Mouse (Mus musculus) heart, embryonic 14.5 days (tissue): ENCODE data around the gene Rnf25. TPM values are rescaled to one million over a fixed set of nuclear protein-coding genes. Genes with fewer than 3 reads are reported as not detected.

Source experiments
- ATAC-seq: fragments of 200-750 bp; cut with Nextera tagmentation; 2 replicates; pipeline ENCODE4 v1.8.0; 2017; ENCODE audit warnings: low read depth, moderate TSS enrichment; ENCODE audit not compliant: insufficient number of reproducible peaks, insufficient read depth, low FRiP score
- H3K27ac ChIP-seq, 2 experiments: fragments of 200-500 bp in 1 of 2; fragments of 300-500 bp in 1 of 2; sonication (generic) in 1 of 2; replicated peaks in 1 of 2; 2 replicates each; pipeline ENCODE4 v1.5.1; 2012 to 2014; ENCODE audit warnings: low read depth in 2 of 2, low read length in 2 of 2, control low read depth in 1 of 2, mild to moderate bottlenecking in 1 of 2, mixed read lengths in 1 of 2; ENCODE audit not compliant: control insufficient read depth in 1 of 2, insufficient read depth in 1 of 2
- H3K27me3 ChIP-seq: fragments of 300-500 bp; sonication (generic); 2 replicates; pipeline ENCODE4 v1.6.1; 2014; ENCODE audit warnings: mild to moderate bottlenecking, low read length, control low read depth; ENCODE audit not compliant: control insufficient read depth, insufficient read depth
- H3K36me3 ChIP-seq: fragments of 300-500 bp; sonication (generic); 2 replicates; pipeline ENCODE4 v1.6.1; 2014; ENCODE audit warnings: mild to moderate bottlenecking, control low read depth, low read length, mixed read lengths; ENCODE audit not compliant: control insufficient read depth, insufficient read depth
- H3K4me1 ChIP-seq, 2 experiments: fragments of 200-500 bp in 1 of 2; fragments of 300-500 bp in 1 of 2; sonication (generic) in 1 of 2; 2 replicates each; pipeline ENCODE4 v1.6.1; 2012 to 2014; ENCODE audit warnings: low read length in 2 of 2, control low read depth in 1 of 2, mixed read lengths in 1 of 2; ENCODE audit not compliant: control insufficient read depth in 2 of 2, insufficient read depth in 2 of 2
- H3K4me2 ChIP-seq: fragments of 300-500 bp; sonication (generic); 2 replicates; pipeline ENCODE4 v1.6.1; 2014; ENCODE audit warnings: mild to moderate bottlenecking, low read length
- H3K4me3 ChIP-seq, 2 experiments: fragments of 200-500 bp in 1 of 2; fragments of 300-500 bp in 1 of 2; sonication (generic) in 1 of 2; 2 replicates each; pipeline ENCODE4 v1.5.1; 2012 to 2014; ENCODE audit warnings: low read length in 2 of 2, mild to moderate bottlenecking in 2 of 2, control low read depth in 1 of 2, low read depth in 1 of 2, moderate library complexity in 1 of 2; ENCODE audit not compliant: control insufficient read depth in 1 of 2, insufficient read depth in 1 of 2
- H3K9ac ChIP-seq: fragments of 300-500 bp; sonication (generic); 2 replicates; pipeline ENCODE4 v1.6.1; 2014; ENCODE audit warnings: mild to moderate bottlenecking, low read length
- H3K9me3 ChIP-seq: fragments of 300-500 bp; sonication (generic); 2 replicates; pipeline ENCODE4 v1.6.1; 2016; ENCODE audit warnings: low read length, control low read depth; ENCODE audit not compliant: control insufficient read depth
- WGBS: fragments of 180-500 bp; shearing (Covaris S2); extraction: QIAGEN DNeasy Blood & Tissue Kit; methylation state at CpG from one replicate; pipeline ENCODE4 v1.1.7; 2014; 5-methylcytosine and 5-hydroxymethylcytosine counted together
- polyA plus RNA-seq: library from polyadenylated mRNA; unstranded; fragments of >200 nt; fragmentation: Nextera tagmentation; extraction: Ambion mirVana; gene quantifications from 2 replicates; pipeline ENCODE4 v1.2.1, GENCODE M21; 2014

The Rnf25 gene
- polyA plus RNA-seq, 1 experiment from 2014 or later = 5.1 TPM

- ATAC-seq = 0 out of 2 replicates have a peak, but pooled peaks have one; percentile 16
- H3K4me1 ChIP-seq = peaks cover 0 to 12% of the 10 kb centered on the region in 2 experiments; a peak in 2 of 4 replicates
- peak overlapping the region; percentile 84 for H3K4me2 ChIP-seq
- no peaks in the 10 kb centered on the region for H3K9me3 ChIP-seq
- peaks cover 33% of the 10 kb centered on the region for H3K36me3 ChIP-seq
- no peaks in the 10 kb centered on the region for H3K27me3 ChIP-seq
- peak overlapping the region; percentile 87 for H3K9ac ChIP-seq
- H3K27ac ChIP-seq = peak overlapping the region; percentile 30 to 34; a peak in 2 of 4 replicates
- 9% methylated on average over 26 of the region's 26 CpGs for WGBS
- peak overlapping the region; percentile 78 to 86 for H3K4me3 ChIP-seq
Measured at GRCm38 (mm10) chr1:74600501-74601266, 513 bp downstream of the Rnf25 start.

- no peaks in the 10 kb centered on the region for H3K27me3 ChIP-seq
- no peak overlapping the region for H3K4me2 ChIP-seq
- no peak for ATAC-seq
- no peaks in the 10 kb centered on the region for H3K9me3 ChIP-seq
- H3K4me1 ChIP-seq = no peaks in the 10 kb centered on the region
- H3K9ac ChIP-seq = no peak overlapping the region
- 81% methylated on average over 8 of the region's 8 CpGs for WGBS
- H3K4me3 ChIP-seq = no peak overlapping the region
- no peak overlapping the region for H3K27ac ChIP-seq
- H3K36me3 ChIP-seq = peaks cover 88% of the 10 kb centered on the region
Measured at GRCm38 (mm10) chr1:74594434-74594833, 6.8 kb downstream of the Rnf25 start.

- ATAC-seq = peak; percentile 98
- H3K4me1 ChIP-seq = peaks cover 5 to 30% of the 10 kb centered on the region in 2 experiments; a peak in 3 of 4 replicates
- H3K4me3 ChIP-seq = peak within 1 kb of the TSS; percentile 90 to 96
- WGBS = under 1% methylated on average over 47 of the region's 48 CpGs
- H3K27me3 ChIP-seq = no peaks in the 10 kb centered on the region
- H3K27ac ChIP-seq = peak within 1 kb of the TSS; percentile 78 to 85
- H3K9ac ChIP-seq = peak within 1 kb of the TSS; percentile 84
- H3K4me2 ChIP-seq = peak within 1 kb of the TSS; percentile 94
- no peaks in the 10 kb centered on the region for H3K9me3 ChIP-seq
- H3K36me3 ChIP-seq = peaks cover 46% of the 10 kb centered on the region
Measured at GRCm38 (mm10) chr1:74587773-74588445, 13.3 kb downstream of the Rnf25 start, which contains the start of the genes Zfp142 and Bcs1l. Zfp142 (minus strand) TSS chr1:74588246. Bcs1l (plus strand) TSS chr1:74588289.

- peak overlapping the region; percentile 67 to 85 for H3K27ac ChIP-seq
- peaks cover 49% of the 10 kb centered on the region for H3K36me3 ChIP-seq
- peak overlapping the region; percentile 94 for H3K4me2 ChIP-seq
- peak overlapping the region; percentile 84 for H3K9ac ChIP-seq
- no peaks in the 10 kb centered on the region for H3K9me3 ChIP-seq
- WGBS = 1% methylated on average over 24 of the region's 24 CpGs
- peak overlapping the region; percentile 80 to 90 for H3K4me3 ChIP-seq
- ATAC-seq = no peak
- peaks cover 5 to 30% of the 10 kb centered on the region in 2 experiments; a peak in 3 of 4 replicates for H3K4me1 ChIP-seq
- H3K27me3 ChIP-seq = no peaks in the 10 kb centered on the region
Measured at GRCm38 (mm10) chr1:74587233-74587772, 13.9 kb downstream of the Rnf25 start.

GRCm38 (mm10) chr1:74584616-74585398 is 16.4 kb downstream of the Rnf25 start:
- H3K27me3 ChIP-seq = no peaks in the 10 kb centered on the region
- peak overlapping the region; percentile 28; the same call in 1 of the 2 replicates for H3K4me2 ChIP-seq
- peak overlapping the region; percentile 45 to 59; a peak in 3 of 4 replicates for H3K27ac ChIP-seq
- H3K9ac ChIP-seq = peak overlapping the region; percentile 23; the same call in 1 of the 2 replicates
- H3K4me1 ChIP-seq = peaks cover 5 to 30% of the 10 kb centered on the region in 2 experiments; a peak in 3 of 4 replicates
- ATAC-seq = no peak
- no peaks in the 10 kb centered on the region for H3K9me3 ChIP-seq
- WGBS = 72% methylated on average over 3 of the region's 3 CpGs
- no peak overlapping the region; a peak in 1 of 4 replicates for H3K4me3 ChIP-seq
- H3K36me3 ChIP-seq = peaks cover 43% of the 10 kb centered on the region

- no peaks in the 10 kb centered on the region for H3K9me3 ChIP-seq
- H3K4me3 ChIP-seq = no peak overlapping the region
- no peak overlapping the region for H3K4me2 ChIP-seq
- H3K4me1 ChIP-seq = peaks cover 5 to 26% of the 10 kb centered on the region in 2 experiments; a peak in 3 of 4 replicates
- 87% methylated on average over 3 of the region's 3 CpGs for WGBS
- ATAC-seq = no peak
- H3K9ac ChIP-seq = no peak overlapping the region
- no peaks in the 10 kb centered on the region for H3K27me3 ChIP-seq
- peaks cover 65% of the 10 kb centered on the region for H3K36me3 ChIP-seq
- H3K27ac ChIP-seq = no peak overlapping the region
Measured at GRCm38 (mm10) chr1:74582621-74583020, 18.6 kb downstream of the Rnf25 start.
